12 mouse cellular contexts compared by ENCODE assay signal in the genomic region with DNA sequence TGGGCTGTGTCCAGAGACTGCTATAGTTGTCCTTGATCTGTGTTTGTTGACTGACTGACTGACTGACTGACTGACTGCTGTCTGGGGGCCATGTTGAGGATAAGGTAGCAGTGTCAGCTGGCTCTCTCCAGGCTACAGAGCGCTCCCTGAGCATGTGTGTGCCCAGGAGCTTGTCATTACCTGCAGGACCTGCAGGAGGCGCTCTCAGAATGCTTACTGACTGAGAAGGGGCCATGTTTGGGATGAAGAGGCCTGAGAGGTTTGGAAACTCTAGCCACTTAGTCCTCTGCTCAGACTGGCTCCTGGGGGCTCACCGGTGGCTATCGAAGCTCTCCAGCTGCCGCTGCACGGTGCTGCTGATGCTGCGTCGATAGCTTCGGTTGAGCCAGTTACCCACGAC. TPM values are rescaled to one million over a fixed set of nuclear protein-coding genes. Genes with fewer than 3 reads are reported as not detected.
DNase-seq lines count a peak whose midpoint lies in the region; ATAC-seq and TF ChIP-seq lines count a peak whose summit lies in the region.
"Had no signal": no experiment of that assay in that cellular context is flagged by ENCODE, and none has a peak within 500 bp of the region (broad histone marks: within the 10 kb centered on the region; RNA-seq: fewer than 3 reads in every experiment).

No protein-coding gene starts in this region.

- no peak for TF ChIP-seq EP300 in stomach, postnatal 0 days (optimal IDR thresholded peaks at IDR 0.05)

- H3K4me3 ChIP-seq in gastrocnemius, adult 2 months, result no peak overlapping the region
- no peak overlapping the region for H3K4me3 ChIP-seq in testis, adult 2 months (ENCODE audit: control insufficient read depth, low read depth, low read length)
- no peak overlapping the region for H3K4me3 ChIP-seq in liver, embryonic 12.5 days
- no peak overlapping the region for H3K4me3 ChIP-seq in stomach, postnatal 0 days (ENCODE audit: low read depth, low read length)
- H3K4me3 ChIP-seq: erythroblast, embryonic 14.5 days; midbrain, embryonic 12.5 days; stomach, embryonic 15.5 days had no signal

- no peaks in the 10 kb centered on the region for H3K36me3 ChIP-seq in testis, adult 2 months (ENCODE audit: control insufficient read depth, insufficient read depth, low read length)
- peaks cover 99% of the 10 kb centered on the region for H3K36me3 ChIP-seq in liver, embryonic 12.5 days
- H3K36me3 ChIP-seq in stomach, postnatal 0 days (ENCODE audit: control insufficient read depth, insufficient read depth, low read length), result peaks cover 5% of the 10 kb centered on the region; the same call in 1 of the 2 replicates
- H3K36me3 ChIP-seq: midbrain, embryonic 12.5 days had no signal

- peak; percentile 60 for DNase-seq in gastrocnemius, adult 2 months
- DNase-seq in gastrocnemius, postnatal 25 days, result no peak
- no peak for DNase-seq in testis, postnatal 14 days (ENCODE audit: low spot score)
- peak; percentile 52 for DNase-seq in stomach, postnatal 0 days (ENCODE audit: low spot score)
- DNase-seq in layer of hippocampus, postnatal 10 days (ENCODE audit: low spot score in 2 of 2), result no peak
- no peak for DNase-seq in layer of hippocampus, postnatal 14 days (ENCODE audit: low spot score in 2 of 2)

- H3K4me2 ChIP-seq in liver, embryonic 12.5 days, result no peak overlapping the region
- no peak overlapping the region for H3K4me2 ChIP-seq in stomach, postnatal 0 days (replicated peaks; ENCODE audit: low read depth)
- H3K4me2 ChIP-seq: midbrain, embryonic 12.5 days; stomach, embryonic 15.5 days had no signal

- no peak for TF ChIP-seq POLR2A in testis, adult 2 months (IDR thresholded peaks at IDR 0.05; ENCODE audit: control insufficient read depth, low read depth, low read length)

- H3K4me1 ChIP-seq in testis, adult 2 months (ENCODE audit: control insufficient read depth, insufficient read depth, low read length), result no peaks in the 10 kb centered on the region
- peaks cover 6% of the 10 kb centered on the region; the same call in 1 of the 2 replicates for H3K4me1 ChIP-seq in liver, embryonic 12.5 days
- H3K4me1 ChIP-seq in stomach, postnatal 0 days (replicated peaks; ENCODE audit: control insufficient read depth, insufficient read depth), result no peaks in the 10 kb centered on the region
- H3K4me1 ChIP-seq: stomach, embryonic 15.5 days had no signal

- intact Hi-C loops in gastrocnemius, adult 2 months (cut with DNase I), result loop anchor here (2.0 kb wide), 1 partner anchor 25 kb away; no protein-coding TSS in a partner anchor

- no peak overlapping the region for H3K27ac ChIP-seq in gastrocnemius, adult 2 months
- no peak overlapping the region for H3K27ac ChIP-seq in testis, adult 2 months (ENCODE audit: control insufficient read depth, insufficient read depth, low read depth, low read length)
- H3K27ac ChIP-seq in liver, embryonic 12.5 days, result no peak overlapping the region
- no peak overlapping the region for H3K27ac ChIP-seq in stomach, postnatal 0 days (replicated peaks)
- H3K27ac ChIP-seq: midbrain, embryonic 12.5 days; stomach, embryonic 15.5 days had no signal

- peak; percentile 17; the same call in 1 of the 2 replicates for ATAC-seq in liver, embryonic 12.5 days
- no peak for ATAC-seq in stomach, postnatal 0 days (ENCODE audit: low FRiP score, low TSS enrichment)

- H3K9me3 ChIP-seq in liver, embryonic 12.5 days (replicated peaks), result no peaks in the 10 kb centered on the region
- no peaks in the 10 kb centered on the region for H3K9me3 ChIP-seq in stomach, postnatal 0 days (ENCODE audit: control insufficient read depth, low read length)
- H3K9me3 ChIP-seq: midbrain, embryonic 12.5 days; stomach, embryonic 15.5 days had no signal

- peak; percentile 69 for TF ChIP-seq CTCF in gastrocnemius, adult 2 months (IDR thresholded peaks at IDR 0.05)
- TF ChIP-seq CTCF in testis, adult 2 months (IDR thresholded peaks at IDR 0.05; ENCODE audit: control insufficient read depth, insufficient read depth, insufficient replicate concordance, low read depth, low read length), result peak; percentile 52; the same call in 1 of the 2 replicates
- peak; percentile 74 for TF ChIP-seq CTCF in stomach, postnatal 0 days (IDR thresholded peaks at IDR 0.05; ENCODE audit: low read depth)

- WGBS in liver, embryonic 12.5 days (ENCODE audit: insufficient replicate concordance), result 85% methylated on average over 10 of the region's 10 CpGs
- 92% methylated on average over 10 of the region's 10 CpGs for WGBS in stomach, postnatal 0 days

- no peak overlapping the region for H3K9ac ChIP-seq in liver, embryonic 12.5 days
- no peak overlapping the region for H3K9ac ChIP-seq in stomach, postnatal 0 days (ENCODE audit: low read length)
- H3K9ac ChIP-seq: midbrain, embryonic 12.5 days; stomach, embryonic 15.5 days had no signal

- no peaks in the 10 kb centered on the region for H3K27me3 ChIP-seq in testis, adult 2 months (ENCODE audit: control insufficient read depth, insufficient read depth, low read length)
- no peaks in the 10 kb centered on the region for H3K27me3 ChIP-seq in liver, embryonic 12.5 days (replicated peaks)
- no peaks in the 10 kb centered on the region for H3K27me3 ChIP-seq in stomach, postnatal 0 days (ENCODE audit: control insufficient read depth, insufficient read depth, low read length)
- H3K27me3 ChIP-seq: midbrain, embryonic 12.5 days; stomach, embryonic 15.5 days had no signal

RNA-seq across cellular contexts. Expression of gene Aanat, which starts 17.1 kb away (rescaled TPM):
- not detected for total RNA-seq in gastrocnemius, adult 2 months (2021)
- not detected for total RNA-seq in gastrocnemius, postnatal 25 days (2021)
- 0.23 and 0.45 TPM in 2 replicates for polyA plus RNA-seq in testis, adult 2 months (2012; rRNA removed)
- not detected in 2 replicates for polyA plus RNA-seq in liver, embryonic 12.5 days (2016; fragmentation: Nextera tagmentation; extraction: Ambion mirVana)
- polyA plus RNA-seq in stomach, postnatal 0 days (2015; fragmentation: Nextera tagmentation; extraction: Ambion mirVana), result 0.10 TPM in 1 of 2 replicates, not detected in the other
- under 1 TPM in 1 of 2 experiments, not detected in 1; 0.34 TPM for total RNA-seq in layer of hippocampus, postnatal 10 days (2021)
- under 1 TPM; 0.39 to 0.76 TPM for total RNA-seq in layer of hippocampus, postnatal 14 days (2021)
- polyA plus RNA-seq: erythroblast, embryonic 14.5 days; intestine, embryonic 14.5 days had no signal

RNA-seq across cellular contexts. Expression of gene Ube2o, which starts 22.1 kb away (rescaled TPM):
- 10 to 100 TPM; 19.4 to 22.9 TPM for total RNA-seq in gastrocnemius, adult 2 months (2021)
- 10 to 100 TPM; 17.9 to 20.4 TPM for total RNA-seq in gastrocnemius, postnatal 25 days (2021)
- polyA plus RNA-seq in testis, adult 2 months (2012; rRNA removed), result 31.6 and 34.8 TPM in 2 replicates
- polyA plus RNA-seq in liver, embryonic 12.5 days (2016; fragmentation: Nextera tagmentation; extraction: Ambion mirVana), result 40.0 and 40.2 TPM in 2 replicates
- polyA plus RNA-seq in stomach, postnatal 0 days (2015; fragmentation: Nextera tagmentation; extraction: Ambion mirVana), result 4.7 and 5.3 TPM in 2 replicates
- 100 to 1,000 TPM; 115 to 118 TPM for total RNA-seq in layer of hippocampus, postnatal 10 days (2021)
- 100 to 1,000 TPM; 104 to 108 TPM for total RNA-seq in layer of hippocampus, postnatal 14 days (2021)

RNA-seq across cellular contexts. Expression of gene Rhbdf2, which starts 23.5 kb away (rescaled TPM):
- total RNA-seq in gastrocnemius, adult 2 months (2021), result 10 to 100 TPM; 11.6 to 14.4 TPM
- total RNA-seq in gastrocnemius, postnatal 25 days (2021), result 1 to 10 TPM; 6.3 to 7.5 TPM
- polyA plus RNA-seq in testis, adult 2 months (2012; rRNA removed), result 6.3 and 7.5 TPM in 2 replicates
- polyA plus RNA-seq in liver, embryonic 12.5 days (2016; fragmentation: Nextera tagmentation; extraction: Ambion mirVana), result 8.0 and 8.5 TPM in 2 replicates
- polyA plus RNA-seq in stomach, postnatal 0 days (2015; fragmentation: Nextera tagmentation; extraction: Ambion mirVana), result 5.7 and 6.1 TPM in 2 replicates
- total RNA-seq in layer of hippocampus, postnatal 10 days (2021), result 1 to 10 TPM in 1 of 2 experiments, under 1 TPM in 1; 0.94 to 1.5 TPM
- total RNA-seq in layer of hippocampus, postnatal 14 days (2021), result 1 to 10 TPM; 1.6 to 1.7 TPM

RNA-seq across cellular contexts. Expression of gene Prcd, which starts 50.0 kb away (rescaled TPM):
- 1 to 10 TPM in 1 of 2 experiments, not detected in 1; 1.0 TPM for total RNA-seq in gastrocnemius, adult 2 months (2021)
- under 1 TPM in 1 of 2 experiments, not detected in 1; 0.35 TPM for total RNA-seq in gastrocnemius, postnatal 25 days (2021)
- 7.8 and 8.4 TPM in 2 replicates for polyA plus RNA-seq in testis, adult 2 months (2012; rRNA removed)
- polyA plus RNA-seq in liver, embryonic 12.5 days (2016; fragmentation: Nextera tagmentation; extraction: Ambion mirVana), result 0.19 and 0.41 TPM in 2 replicates
- polyA plus RNA-seq in stomach, postnatal 0 days (2015; fragmentation: Nextera tagmentation; extraction: Ambion mirVana), result 2.6 and 2.7 TPM in 2 replicates
- total RNA-seq in layer of hippocampus, postnatal 10 days (2021), result 1 to 10 TPM; 3.4 to 3.8 TPM
- 1 to 10 TPM; 4.6 to 5.0 TPM for total RNA-seq in layer of hippocampus, postnatal 14 days (2021)
- polyA plus RNA-seq: erythroblast, embryonic 14.5 days had no signal

RNA-seq across cellular contexts. Expression of gene Cygb, which starts 50.8 kb away (rescaled TPM):
- 10 to 100 TPM in 1 of 2 experiments, 1 to 10 TPM in 1; 9.6 to 14.7 TPM for total RNA-seq in gastrocnemius, adult 2 months (2021)
- total RNA-seq in gastrocnemius, postnatal 25 days (2021), result 10 to 100 TPM in 1 of 2 experiments, 1 to 10 TPM in 1; 7.5 to 14.7 TPM
- 3.7 and 5.5 TPM in 2 replicates for polyA plus RNA-seq in testis, adult 2 months (2012; rRNA removed)
- polyA plus RNA-seq in liver, embryonic 12.5 days (2016; fragmentation: Nextera tagmentation; extraction: Ambion mirVana), result 0.83 and 1.2 TPM in 2 replicates
- polyA plus RNA-seq in stomach, postnatal 0 days (2015; fragmentation: Nextera tagmentation; extraction: Ambion mirVana), result 22.1 and 22.2 TPM in 2 replicates
- total RNA-seq in layer of hippocampus, postnatal 10 days (2021), result 10 to 100 TPM; 33.0 to 42.3 TPM
- total RNA-seq in layer of hippocampus, postnatal 14 days (2021), result 10 to 100 TPM; 48.9 to 52.1 TPM

Comparison
In these comparisons a context has a peak if more than half of its experiments do, and no peak if none do; other contexts are left out.
1. DNase-seq: peak in gastrocnemius, adult 2 months (single experiment) and stomach, postnatal 0 days (single experiment); none in gastrocnemius, postnatal 25 days (single experiment), testis, postnatal 14 days (single experiment), layer of hippocampus, postnatal 10 days (0 of 2) and layer of hippocampus, postnatal 14 days (0 of 2).
2. RNA of gene Ube2o, which starts 22.1 kb away (total RNA-seq): 115 to 118 TPM in layer of hippocampus, postnatal 10 days and 104 to 108 TPM in layer of hippocampus, postnatal 14 days; 19.4 to 22.9 TPM in gastrocnemius, adult 2 months and 17.9 to 20.4 TPM in gastrocnemius, postnatal 25 days; every median in the first group is over 4 times any median in the second.
3. Peak in every context shown above with its lines, with median percentiles within 50 percentile points of each other: CTCF ChIP-seq.